Mouse (Mus musculus): ENCODE results near the gene Taf8.

The Taf8 gene

DNA sequence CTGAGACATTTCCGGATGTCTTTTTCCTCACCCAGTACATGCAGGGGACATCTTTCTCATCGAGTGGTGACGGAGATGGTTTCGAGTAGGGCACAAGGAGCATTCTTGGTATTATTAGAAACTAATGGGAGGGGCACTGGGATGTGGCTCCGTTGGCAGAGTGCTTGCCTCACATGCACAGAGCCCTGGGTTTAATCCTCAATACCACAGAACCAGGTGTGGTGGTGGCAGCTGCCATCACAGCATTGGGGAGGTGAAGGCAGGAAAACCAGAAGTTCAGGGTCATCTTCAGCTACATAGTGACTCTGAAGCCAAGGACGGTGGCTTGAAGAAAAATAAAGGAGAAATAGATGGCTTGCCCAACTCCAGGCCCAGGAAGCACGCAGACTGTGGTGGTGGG, 39.9 kb downstream of the Taf8 start:
- ChIA-PET POLR2A (interaction anchor here in 2 of 4 experiments (0.6 to 3.7 kb wide), 18 partner anchors 8 to 136 kb away, joined by 3 to 16 read pairs (median 3); partner anchors contain the start of genes Guca1b (in 1 of the 2) and Taf8 (in 1 of the 2)), CTCF (interaction anchor here in 3 of 4 experiments (0.7 to 2.1 kb wide), 11 partner anchors 9 to 321 kb away, joined by 3 to 11 read pairs (median 3); no protein-coding TSS in a partner anchor)

DNA sequence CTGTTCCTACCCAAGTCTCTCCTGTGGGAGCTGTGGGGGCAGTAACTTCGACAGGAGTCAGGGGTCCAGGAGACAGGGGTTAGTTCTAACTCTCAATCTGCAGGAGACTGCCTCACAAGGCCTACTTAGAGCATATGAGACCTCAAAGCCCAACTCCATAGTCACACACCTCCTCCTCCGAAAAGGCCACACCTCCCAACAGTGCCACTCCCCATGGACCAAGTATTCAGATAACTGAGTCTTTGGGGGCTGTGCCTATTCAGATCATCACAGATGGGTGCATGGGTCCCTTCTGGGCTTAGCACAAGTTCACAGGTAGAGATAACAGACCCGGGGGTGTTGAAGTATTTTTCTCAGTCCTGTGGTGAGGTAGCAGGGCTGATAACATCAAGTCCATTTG, 40.4 kb downstream of the Taf8 start:
- ChIA-PET CTCF (interaction anchor here in 1 of 4 experiments (1.1 kb wide), 1 partner anchor 13 kb away, joined by 3 read pairs; no protein-coding TSS in a partner anchor), POLR2A (interaction anchor here in 2 of 4 experiments (0.6 to 3.7 kb wide), 4 partner anchors 11 to 21 kb away, joined by 5 to 16 read pairs (median 12); no protein-coding TSS in a partner anchor)

DNA sequence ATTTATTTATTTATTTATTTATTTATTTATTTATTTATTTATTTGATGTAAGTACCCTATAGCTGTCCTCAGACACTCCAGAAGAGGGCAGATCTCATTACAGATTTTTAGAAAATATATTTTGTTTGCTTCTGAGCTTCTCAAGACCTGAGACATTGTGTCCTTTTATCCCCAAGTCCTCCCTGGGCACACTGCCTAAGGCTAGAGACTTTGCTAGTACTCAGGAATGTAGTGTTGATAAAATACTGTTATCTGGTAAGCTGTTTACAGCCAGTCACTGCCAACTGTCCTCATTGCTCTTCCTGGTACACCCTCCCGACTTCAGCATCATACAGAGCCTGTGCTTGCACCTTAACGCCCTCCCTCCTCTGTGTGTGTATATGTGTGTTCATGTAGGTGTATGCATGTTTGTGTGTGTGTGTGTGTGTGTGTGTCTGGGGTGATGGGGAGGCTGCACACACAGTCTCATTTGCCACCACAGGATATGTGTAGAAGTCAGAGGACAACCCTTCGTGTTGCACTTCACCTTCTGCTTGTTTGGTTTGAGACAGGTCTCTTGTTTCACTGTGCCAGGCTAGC, 42.7 kb downstream of the Taf8 start:
- POLR2A ChIA-PET, result interaction anchor here in 2 of 4 experiments (0.9 to 2.3 kb wide), 3 partner anchors 10 to 19 kb away, joined by 4 to 8 read pairs (median 4); no protein-coding TSS in a partner anchor
- CTCF ChIA-PET, result interaction anchor here in 2 of 4 experiments (0.6 kb wide), 2 partner anchors 14 to 18 kb away, joined by 3 read pairs; no protein-coding TSS in a partner anchor

DNA sequence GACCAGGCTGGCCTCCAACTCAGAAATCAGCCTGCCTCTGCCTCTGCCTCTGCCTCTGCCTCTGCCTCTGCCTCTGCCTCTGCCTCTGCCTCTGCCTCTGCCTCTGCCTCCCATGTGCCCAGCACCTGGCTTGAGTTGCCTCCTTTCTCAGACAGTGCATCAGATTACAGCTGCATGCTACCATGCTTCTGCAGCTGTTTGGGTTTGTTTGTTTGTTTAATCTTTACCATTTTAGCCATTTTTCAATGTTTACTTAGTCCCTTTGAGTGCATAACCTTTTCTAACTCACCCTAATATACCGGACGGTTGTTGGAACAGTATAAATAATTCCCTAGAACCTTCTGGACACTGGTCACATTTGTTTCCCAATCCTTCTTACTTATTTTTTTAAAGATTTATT, 43.2 kb downstream of the Taf8 start:
- POLR2A ChIA-PET, result interaction anchor here in 2 of 4 experiments (0.9 to 2.3 kb wide), 4 partner anchors 10 to 63 kb away, joined by 3 to 8 read pairs (median 4); no protein-coding TSS in a partner anchor

DNA sequence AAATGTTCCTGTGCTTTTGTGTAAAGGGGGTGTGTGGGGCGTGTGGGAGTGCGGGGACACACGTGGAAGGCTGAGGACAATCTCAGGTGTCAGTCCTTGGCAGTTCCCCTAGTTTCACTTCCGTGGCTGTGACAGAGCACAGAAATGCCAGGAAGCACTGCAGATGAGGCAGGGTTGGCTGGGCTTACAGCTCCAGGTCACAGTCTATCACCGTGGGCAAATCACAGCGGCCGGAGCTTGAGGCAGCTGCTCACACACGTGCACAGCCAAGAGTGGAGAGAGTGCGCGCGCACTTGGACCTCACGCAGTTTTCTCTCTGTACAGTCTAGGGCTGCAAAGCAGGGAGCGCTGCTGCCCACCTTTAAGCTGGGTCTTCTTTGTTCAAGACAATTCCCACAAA, 43.8 kb downstream of the Taf8 start:
- ChIA-PET CTCF (interaction anchor here in 2 of 4 experiments (0.8 to 0.9 kb wide), 2 partner anchors 9 to 32 kb away, joined by 3 read pairs; no protein-coding TSS in a partner anchor), POLR2A (interaction anchor here in 3 of 4 experiments (0.6 to 2.3 kb wide), 7 partner anchors 9 to 239 kb away, joined by 3 to 9 read pairs (median 3); no protein-coding TSS in a partner anchor)

More for the DNA sequence above, 43.2 kb downstream of the Taf8 start:
- CTCF ChIA-PET, result interaction anchor here in 2 of 4 experiments (0.6 to 0.9 kb wide), 3 partner anchors 15 to 31 kb away, joined by 3 read pairs; no protein-coding TSS in a partner anchor

DNA sequence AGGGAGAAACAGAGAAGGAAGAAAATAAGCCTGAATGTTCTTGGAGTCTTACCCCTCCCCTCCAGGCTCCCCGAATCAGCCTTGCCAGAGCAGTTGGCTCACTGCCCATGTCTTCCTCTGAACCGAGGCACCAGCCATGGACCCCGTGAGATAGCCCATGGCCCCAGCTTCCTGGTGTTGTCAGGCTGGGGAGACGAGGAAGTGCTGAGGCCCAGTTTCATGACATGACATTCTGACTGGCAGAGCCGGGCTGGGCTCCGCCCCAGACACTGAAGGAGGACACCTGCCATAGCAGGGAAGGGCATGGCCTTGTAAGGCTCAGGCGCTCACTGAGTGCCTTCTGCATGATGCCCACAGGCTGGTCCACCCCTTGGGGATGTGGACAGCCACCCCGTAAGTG, 47.4 kb downstream of the Taf8 start:
- POLR2A ChIA-PET, result interaction anchor here in 1 of 4 experiments (0.6 kb wide), 1 partner anchor 91 kb away, joined by 5 read pairs; no protein-coding TSS in a partner anchor
- CTCF ChIA-PET, result interaction anchor here in 1 of 4 experiments (0.5 kb wide), 1 partner anchor 16 kb away, joined by 3 read pairs; no protein-coding TSS in a partner anchor

DNA sequence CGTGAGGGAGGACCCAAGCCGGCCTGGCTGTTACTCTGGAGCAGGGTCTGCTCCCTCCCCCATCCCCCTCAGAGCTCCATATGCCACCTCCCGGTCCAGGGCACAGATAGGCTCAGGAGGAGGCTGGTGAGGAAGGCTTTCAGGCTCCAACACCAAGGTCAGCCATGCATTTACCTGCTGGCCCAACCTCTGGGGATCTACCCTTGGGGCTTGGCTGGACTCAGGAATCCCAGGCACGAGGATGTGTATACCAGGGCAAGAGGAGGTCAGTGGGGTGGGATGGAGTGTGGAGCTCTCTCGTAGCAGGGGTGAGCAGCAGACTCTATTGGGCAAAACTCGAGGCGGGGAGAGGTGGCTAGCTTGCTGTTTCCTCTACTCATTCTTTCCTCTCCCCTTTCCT, 49.2 kb downstream of the Taf8 start:
- CTCF ChIA-PET, result interaction anchor here in 2 of 4 experiments (0.6 to 2.7 kb wide), 3 partner anchors 20 to 57 kb away, joined by 3 to 7 read pairs (median 5); no protein-coding TSS in a partner anchor
- POLR2A ChIA-PET, result interaction anchor here in 3 of 4 experiments (0.8 to 2.0 kb wide), 8 partner anchors 9 to 125 kb away, joined by 3 to 13 read pairs (median 4); partner anchors contain the start of gene Taf8 (in 1 of the 3)

DNA sequence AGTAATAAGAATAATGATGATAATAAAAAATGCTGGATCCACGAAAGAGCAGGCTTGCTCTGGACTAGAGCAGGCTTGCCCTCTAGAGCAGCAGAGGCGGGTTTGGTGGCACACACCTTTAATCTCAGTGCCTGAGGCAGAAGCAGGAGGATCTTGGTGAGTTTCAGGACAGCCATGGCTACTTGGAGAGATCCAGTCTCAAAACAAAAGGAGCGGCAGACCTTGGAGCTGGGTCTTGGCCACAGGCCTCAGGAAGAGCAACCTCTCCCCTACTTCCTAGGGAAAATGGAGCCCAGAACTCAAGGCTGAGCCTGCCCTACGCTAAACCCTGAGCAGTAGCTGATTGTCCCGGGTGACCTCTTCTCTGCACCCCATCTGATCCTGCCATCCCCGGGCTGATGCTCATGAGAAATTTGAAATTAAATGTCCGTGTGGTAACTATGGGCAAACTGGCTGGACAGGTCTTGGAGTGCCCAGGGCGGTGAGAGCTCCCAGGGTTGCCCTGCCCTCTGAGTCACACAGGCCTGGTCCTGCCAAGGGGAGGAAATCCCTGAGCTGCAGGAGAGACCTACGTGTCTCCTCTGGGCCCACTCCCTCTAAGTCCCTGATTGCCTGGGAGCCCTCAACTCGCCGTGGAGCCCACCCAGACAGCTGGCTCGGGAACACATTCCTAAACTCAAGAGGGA, 51.1 kb downstream of the Taf8 start:
- CTCF ChIA-PET, result interaction anchor here (0.6 to 2.7 kb wide), 19 partner anchors 13 to 476 kb away, joined by 3 to 7 read pairs (median 4); no protein-coding TSS in a partner anchor
- POLR2A ChIA-PET, result interaction anchor here in 3 of 4 experiments (0.5 to 2.9 kb wide), 22 partner anchors 10 to 362 kb away, joined by 3 to 31 read pairs (median 4); partner anchors contain the start of gene Taf8 (in 2 of the 3)

DNA sequence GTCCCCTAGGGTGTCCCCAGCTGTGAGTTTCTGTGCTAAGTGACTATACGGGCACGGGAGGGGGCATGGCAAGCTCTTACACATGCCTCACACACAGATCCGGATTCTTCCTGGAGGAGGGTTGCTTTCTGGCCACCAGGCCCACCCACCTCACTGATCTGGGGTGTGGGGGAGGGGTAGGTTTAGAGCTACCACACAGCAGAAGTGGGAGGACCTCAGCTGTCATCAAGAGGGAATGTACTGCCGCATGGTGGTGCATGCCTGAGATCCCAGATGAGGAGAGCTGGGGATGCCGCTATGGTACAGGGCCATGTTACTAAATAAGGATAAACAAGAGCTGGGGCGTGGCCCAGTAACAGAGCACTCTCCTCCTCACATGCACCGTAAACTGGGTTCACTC, 51.9 kb downstream of the Taf8 start:
- CTCF ChIA-PET, result interaction anchor here in 3 of 4 experiments (0.8 to 1.7 kb wide), 12 partner anchors 12 to 290 kb away, joined by 3 to 7 read pairs (median 4); no protein-coding TSS in a partner anchor

DNA sequence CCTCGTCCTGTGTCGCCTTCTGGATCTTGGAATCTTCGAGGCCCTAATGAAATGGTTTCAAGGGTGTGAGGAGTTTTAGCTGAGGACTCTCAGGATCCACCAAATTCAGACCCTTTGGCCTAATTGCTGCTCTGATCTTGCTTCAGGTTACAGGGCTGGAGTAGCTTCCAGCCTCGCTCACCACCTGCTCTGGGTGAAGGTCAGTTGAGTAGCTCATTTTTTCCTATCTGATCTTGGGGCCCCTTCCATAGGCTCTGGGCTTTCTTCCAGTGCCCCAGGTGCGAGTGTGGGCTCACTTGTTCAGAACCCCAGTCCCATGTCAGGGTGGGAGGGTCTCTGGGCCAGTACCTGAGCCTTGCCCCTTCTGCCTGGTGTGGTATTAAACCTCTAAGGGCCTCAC, 52.7 kb downstream of the Taf8 start:
- ChIA-PET POLR2A (interaction anchor here in 3 of 4 experiments (0.5 to 2.9 kb wide), 22 partner anchors 9 to 298 kb away, joined by 3 to 31 read pairs (median 5); partner anchors contain the start of gene Taf8 (in 2 of the 3)), CTCF (interaction anchor here (0.5 to 1.7 kb wide), 10 partner anchors 9 to 175 kb away, joined by 3 to 6 read pairs (median 3); no protein-coding TSS in a partner anchor)

More for the DNA sequence above, 51.9 kb downstream of the Taf8 start:
- POLR2A ChIA-PET, result interaction anchor here in 3 of 4 experiments (0.7 to 2.9 kb wide), 16 partner anchors 10 to 361 kb away, joined by 3 to 31 read pairs (median 4); partner anchors contain the start of gene Taf8 (in 2 of the 3)

DNA sequence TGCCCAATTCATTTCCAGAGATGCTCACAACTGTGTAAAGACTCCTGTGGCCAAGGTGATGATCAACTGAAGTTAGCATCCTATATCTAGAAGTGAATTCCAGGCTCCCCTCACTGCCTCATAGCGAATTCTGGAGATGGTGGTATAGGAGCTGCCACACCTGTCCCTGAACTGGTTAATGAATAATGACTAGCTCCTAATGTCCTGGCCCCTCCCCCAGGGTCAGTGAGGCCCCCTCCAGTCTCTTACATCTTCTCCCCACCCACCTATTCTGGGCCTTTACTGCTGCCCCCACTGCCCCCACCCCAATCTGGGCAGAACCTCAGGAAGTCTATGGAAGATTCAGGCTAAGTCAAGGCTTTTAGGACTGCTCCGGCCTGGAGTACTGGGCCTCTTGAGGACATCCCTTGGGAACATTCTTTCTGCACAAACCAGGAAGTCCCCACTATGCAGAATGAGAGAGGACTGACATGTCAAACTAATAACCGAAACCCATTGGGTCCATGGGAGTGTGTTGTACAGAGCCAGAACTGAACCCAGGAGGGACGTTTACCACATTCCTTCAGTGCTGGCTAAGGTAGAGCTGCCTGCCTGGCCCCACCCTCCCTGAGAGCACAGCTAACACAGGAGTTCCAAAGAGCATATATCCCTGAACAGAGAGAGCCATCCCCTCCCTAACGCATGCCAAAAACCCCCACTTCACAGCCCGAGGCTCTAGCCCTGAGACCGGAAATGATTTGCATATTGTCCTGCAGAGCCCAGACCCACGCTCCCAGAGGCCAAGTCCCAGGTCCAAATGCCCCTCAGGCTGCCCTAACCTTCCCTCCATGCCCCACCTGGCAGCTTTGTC, 53.3 kb downstream of the Taf8 start:
- CTCF ChIA-PET, result interaction anchor here (0.6 to 2.0 kb wide), 10 partner anchors 9 to 352 kb away, joined by 3 to 6 read pairs (median 3); no protein-coding TSS in a partner anchor
- POLR2A ChIA-PET, result interaction anchor here in 3 of 4 experiments (0.5 to 2.9 kb wide), 21 partner anchors 9 to 558 kb away, joined by 3 to 31 read pairs (median 5); partner anchors contain the start of gene Tbcc (in 1 of the 3)

DNA sequence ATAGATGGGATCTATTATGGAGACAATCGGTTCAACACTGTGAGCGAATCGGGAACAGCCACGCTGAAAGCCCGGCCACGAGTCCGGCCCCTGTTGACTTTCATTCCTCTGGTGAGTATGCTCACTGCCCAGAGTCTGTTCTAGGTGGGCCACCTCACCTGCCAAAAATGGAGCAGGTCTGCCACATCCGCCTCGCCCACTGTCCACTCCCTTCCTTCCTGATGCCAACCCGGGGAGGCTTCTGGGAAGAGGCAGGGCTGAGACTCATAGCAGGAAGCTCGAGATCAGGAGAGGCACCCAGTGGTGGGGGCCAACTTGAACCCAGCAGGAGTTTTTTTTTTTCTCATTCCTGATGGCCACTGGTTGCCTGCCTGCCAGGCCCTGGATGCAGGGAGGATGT, 55.5 kb downstream of the Taf8 start:
- CTCF ChIA-PET, result interaction anchor here in 2 of 4 experiments (0.6 to 1.2 kb wide), 3 partner anchors 9 to 29 kb away, joined by 3 to 7 read pairs (median 3); no protein-coding TSS in a partner anchor

DNA sequence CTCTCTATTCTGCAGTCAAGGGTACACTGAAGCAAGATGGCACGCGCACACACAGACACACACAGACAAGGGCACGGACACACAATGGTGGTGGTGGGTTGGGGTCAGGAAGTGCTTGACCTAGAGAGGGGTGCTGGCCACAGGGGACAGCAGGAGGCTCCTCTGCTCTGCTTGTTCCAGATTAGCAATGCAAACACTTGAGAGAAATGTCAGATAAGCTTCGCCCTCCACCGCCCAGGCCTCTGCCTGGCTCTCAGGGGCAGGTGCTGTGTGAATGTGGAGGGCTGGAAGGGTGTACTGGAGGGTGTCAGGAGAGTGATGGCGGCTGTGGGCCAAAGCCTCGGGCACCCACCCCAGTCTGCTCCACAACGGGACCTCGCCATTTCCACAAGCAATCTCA, 56.1 kb downstream of the Taf8 start:
- ChIA-PET POLR2A (interaction anchor here in 3 of 4 experiments (0.6 to 1.2 kb wide), 6 partner anchors 10 to 555 kb away, joined by 3 to 5 read pairs (median 4); partner anchors contain the start of gene Tbcc (in 1 of the 3)), CTCF (interaction anchor here in 2 of 4 experiments (0.6 to 1.2 kb wide), 3 partner anchors 10 to 30 kb away, joined by 3 to 7 read pairs (median 3); no protein-coding TSS in a partner anchor)

More for the DNA sequence above, 55.5 kb downstream of the Taf8 start:
- POLR2A ChIA-PET, result interaction anchor here in 3 of 4 experiments (0.6 to 1.4 kb wide), 7 partner anchors 11 to 556 kb away, joined by 3 to 5 read pairs (median 3); partner anchors contain the start of gene Tbcc (in 1 of the 3)

DNA sequence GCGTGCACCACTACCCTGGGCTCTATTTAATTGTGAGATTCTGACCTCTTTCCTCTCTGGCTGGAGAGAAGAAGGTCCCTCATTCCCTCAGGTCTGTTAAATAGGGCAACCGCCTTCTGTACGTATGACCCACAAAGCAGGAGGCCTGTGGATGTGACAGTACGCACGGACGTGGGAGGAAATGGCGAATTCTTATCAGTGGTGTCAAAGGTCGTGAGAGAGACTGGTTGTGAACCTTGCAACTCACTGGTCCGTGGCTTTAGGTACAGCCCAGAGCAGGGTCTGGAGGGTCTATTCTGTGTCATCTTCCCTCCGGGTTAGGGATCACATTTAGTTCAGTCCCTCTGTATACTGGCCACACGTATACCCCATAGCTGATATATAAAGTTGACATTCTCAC, 56.6 kb downstream of the Taf8 start:
- ChIA-PET CTCF (interaction anchor here in 1 of 4 experiments (1.2 kb wide), 1 partner anchor 30 kb away, joined by 3 read pairs; no protein-coding TSS in a partner anchor), POLR2A (interaction anchor here in 2 of 4 experiments (1.2 kb wide), 2 partner anchors 23 to 354 kb away, joined by 3 read pairs; no protein-coding TSS in a partner anchor)

DNA sequence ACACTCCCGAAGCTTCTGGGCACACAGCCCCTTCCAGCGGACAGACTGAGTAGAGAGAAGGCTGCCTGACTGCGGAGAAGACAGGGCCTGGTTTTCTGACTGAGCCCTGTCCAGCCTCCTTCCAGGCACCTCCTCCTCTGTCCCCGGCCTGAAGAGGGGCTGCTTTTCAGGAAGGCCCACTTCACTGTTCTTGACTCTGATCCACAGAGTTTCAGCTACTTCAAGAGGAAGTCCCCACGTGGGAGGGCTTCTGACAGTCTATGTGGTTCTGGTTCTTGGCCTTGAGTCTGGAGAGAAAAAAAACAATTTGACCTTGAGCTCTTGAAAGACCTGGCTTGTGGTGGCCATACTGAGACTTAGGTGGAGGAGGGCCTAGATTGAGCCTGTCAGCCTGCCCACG, 58.0 kb downstream of the Taf8 start:
- ChIA-PET CTCF (interaction anchor here in 2 of 4 experiments (0.7 to 0.8 kb wide), 3 partner anchors 24 to 38 kb away, joined by 3 to 8 read pairs (median 5); no protein-coding TSS in a partner anchor), POLR2A (interaction anchor here in 2 of 4 experiments (0.7 to 1.6 kb wide), 7 partner anchors 9 to 40 kb away, joined by 3 to 10 read pairs (median 4); no protein-coding TSS in a partner anchor)

DNA sequence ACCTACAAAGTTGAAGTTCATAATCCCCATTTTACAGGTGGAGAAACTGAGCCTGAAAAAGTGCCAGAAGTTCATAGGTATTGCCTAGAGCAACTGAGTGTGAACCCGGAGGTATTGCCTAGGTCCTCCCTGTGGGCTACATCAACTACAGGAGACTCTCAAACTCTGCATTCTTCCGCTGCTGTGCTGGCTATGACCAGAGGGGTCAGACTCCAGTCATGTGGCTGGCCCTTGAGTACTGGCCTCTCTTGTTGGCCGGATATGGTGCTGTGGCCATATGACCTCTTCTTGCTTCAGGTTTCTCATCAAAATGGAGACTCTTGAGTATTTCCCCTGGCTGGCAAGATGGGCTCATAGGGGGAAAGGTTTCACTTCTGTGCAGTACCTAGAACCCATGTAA, 59.8 kb downstream of the Taf8 start:
- ChIA-PET POLR2A (interaction anchor here in 2 of 4 experiments (0.9 to 4.5 kb wide), 11 partner anchors 7 to 552 kb away, joined by 3 to 31 read pairs (median 5); partner anchors contain the start of gene Tbcc (in 1 of the 2)), CTCF (interaction anchor here in 1 of 4 experiments (0.6 kb wide), 1 partner anchor 1608 kb away, joined by 3 read pairs; no protein-coding TSS in a partner anchor)
